Mouse (Mus musculus) hindbrain, embryonic 16.5 days (tissue): ENCODE measurements around the gene Pon3. TPM values are rescaled to one million over a fixed set of nuclear protein-coding genes. Genes with fewer than 3 reads are reported as not detected.
A peak's percentile ranks its signal among the peaks of the same experiment; 100 is the strongest.

ENCODE experiments used
- ATAC-seq: fragments of 200-750 bp; cut with Nextera tagmentation; 2 replicates; pipeline ENCODE4 v1.8.0; 2017; ENCODE audit warnings: moderate TSS enrichment, moderate library complexity
- H3K27ac ChIP-seq: fragments of 300-500 bp; sonication (generic); 2 replicates; pipeline ENCODE4 v1.5.1; 2014; ENCODE audit warnings: low read depth, mild to moderate bottlenecking, control low read depth, low read length, moderate library complexity
- H3K27me3 ChIP-seq: fragments of 300-500 bp; sonication (generic); replicated peaks from 2 replicates; pipeline ENCODE4 v1.6.1; 2014; ENCODE audit warnings: low read length; ENCODE audit not compliant: control insufficient read depth, insufficient read depth
- H3K36me3 ChIP-seq: fragments of 300-500 bp; sonication (generic); 2 replicates; pipeline ENCODE4 v1.6.1; 2014; ENCODE audit warnings: mild to moderate bottlenecking, low read length, moderate library complexity, mixed read lengths; ENCODE audit not compliant: control insufficient read depth, insufficient read depth
- H3K4me1 ChIP-seq: fragments of 300-500 bp; sonication (generic); 2 replicates; pipeline ENCODE4 v1.6.1; 2014; ENCODE audit warnings: low read depth, low read length; ENCODE audit not compliant: control insufficient read depth, insufficient read depth
- H3K4me2 ChIP-seq: fragments of 300-500 bp; sonication (generic); 2 replicates; pipeline ENCODE4 v1.6.1; 2014; ENCODE audit warnings: mild to moderate bottlenecking, low read length, control low read depth, moderate library complexity
- H3K4me3 ChIP-seq: fragments of 300-500 bp; sonication (generic); 2 replicates; pipeline ENCODE4 v1.5.1; 2014; ENCODE audit warnings: mild to moderate bottlenecking, low read length, control low read depth, moderate library complexity
- H3K9ac ChIP-seq: fragments of 300-500 bp; sonication (generic); 2 replicates; pipeline ENCODE4 v1.6.1; 2014; ENCODE audit warnings: low read depth, mild to moderate bottlenecking, control low read depth, low read length, moderate library complexity
- H3K9me3 ChIP-seq: fragments of 300-500 bp; sonication (generic); 2 replicates; pipeline ENCODE4 v1.6.1; 2014; ENCODE audit warnings: mild to moderate bottlenecking, low read length, moderate library complexity; ENCODE audit not compliant: control insufficient read depth
- WGBS: fragments of 180-500 bp; shearing (Covaris S2); extraction: QIAGEN DNeasy Blood & Tissue Kit; methylation state at CpG from one replicate; pipeline ENCODE4 v1.1.7; 2014; 5-methylcytosine and 5-hydroxymethylcytosine counted together
- polyA plus RNA-seq: library from polyadenylated mRNA; unstranded; fragments of >200 nt; fragmentation: Nextera tagmentation; extraction: Ambion mirVana; gene quantifications from 2 replicates; pipeline ENCODE4 v1.2.1, GENCODE M21; 2015

The Pon3 gene
- polyA plus RNA-seq, 1 experiment from 2014 or later = 5.6 TPM

- H3K9me3 ChIP-seq = peaks cover 4% of the 10 kb centered on the region; the same call in 1 of the 2 replicates
- no peak within 1 kb of the TSS for H3K4me3 ChIP-seq
- no peak for ATAC-seq
- 57% methylated on average over 5 of the region's 5 CpGs for whole genome bisulfite sequencing
- H3K4me2 ChIP-seq = no peak within 1 kb of the TSS
- no peak within 1 kb of the TSS for H3K9ac ChIP-seq
- H3K4me1 ChIP-seq = no peaks in the 10 kb centered on the region
- no peaks in the 10 kb centered on the region for H3K36me3 ChIP-seq
- H3K27ac ChIP-seq = no peak within 1 kb of the TSS
- H3K27me3 ChIP-seq = no peaks in the 10 kb centered on the region
Observed at GRCm38 (mm10) chr6:5193693-5194092, 62.4 kb downstream of the Pon3 start, which contains the start of gene Pon1. TSS of gene Pon1 (minus strand) at chr6:5193946.

DNA sequence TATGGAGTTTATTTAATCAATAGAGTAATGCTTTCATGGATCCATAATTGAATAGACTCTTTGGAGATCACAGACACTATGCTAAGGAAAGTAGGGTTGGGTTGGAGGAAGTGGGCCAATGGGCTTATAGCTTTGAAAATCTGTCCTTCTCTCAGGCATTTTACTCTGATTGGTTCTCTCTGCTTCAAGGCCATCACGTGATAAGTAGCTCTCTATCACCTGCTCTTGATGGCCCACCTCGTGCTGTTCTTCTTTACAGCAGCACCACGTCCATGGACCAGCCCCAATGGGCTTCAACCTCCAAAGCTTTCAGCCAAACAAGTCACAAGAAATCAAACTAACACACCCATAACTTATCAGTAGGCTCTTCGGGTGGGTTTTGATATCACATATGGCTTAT is 65.3 kb downstream of the Pon3 start:
- Histone ChIP-seq H3K4me1 (no peaks in the 10 kb centered on the region), H3K27ac (no peak overlapping the region), H3K9me3 (no peaks in the 10 kb centered on the region), H3K27me3 (no peaks in the 10 kb centered on the region), H3K36me3 (no peaks in the 10 kb centered on the region), H3K4me2 (no peak overlapping the region), H3K9ac (no peak overlapping the region), H3K4me3 (no peak overlapping the region)
- ATAC-seq = no peak
- WGBS = 88% methylated on average over 4 of the region's 4 CpGs

DNA sequence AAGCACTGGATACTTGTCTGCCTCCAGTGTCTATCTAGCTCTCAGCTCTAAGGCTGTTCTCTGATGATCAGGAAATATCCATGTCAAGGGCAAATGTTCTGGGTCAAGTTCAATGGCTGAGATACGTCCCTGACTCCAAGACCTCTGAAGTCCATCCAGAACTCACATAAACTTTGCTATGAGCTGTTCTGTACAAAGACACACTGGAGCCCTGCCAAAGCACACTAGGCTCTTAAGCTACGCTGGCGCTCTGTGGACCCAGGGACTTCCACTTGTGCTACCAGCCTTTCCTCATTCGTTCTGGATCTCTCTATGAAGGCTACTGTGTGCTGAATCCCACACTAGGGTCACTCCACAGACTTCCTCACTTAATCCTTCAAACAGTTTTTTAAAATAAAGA is 66.6 kb downstream of the Pon3 start:
- H3K9ac ChIP-seq = no peak overlapping the region
- WGBS = 80% methylated on average over 4 of the region's 4 CpGs
- no peak overlapping the region for H3K27ac ChIP-seq
- no peaks in the 10 kb centered on the region for H3K4me1 ChIP-seq
- no peak for ATAC-seq
- H3K27me3 ChIP-seq = no peaks in the 10 kb centered on the region
- no peak overlapping the region for H3K4me3 ChIP-seq
- no peaks in the 10 kb centered on the region for H3K9me3 ChIP-seq
- H3K36me3 ChIP-seq = no peaks in the 10 kb centered on the region
- H3K4me2 ChIP-seq = no peak overlapping the region

GRCm38 (mm10) chr6:5188938-5189337 is 67.1 kb downstream of the Pon3 start:
- ATAC-seq = no peak
- Histone ChIP-seq H3K4me3 (no peak overlapping the region), H3K9me3 (no peaks in the 10 kb centered on the region), H3K27ac (no peak overlapping the region), H3K36me3 (no peaks in the 10 kb centered on the region), H3K4me2 (no peak overlapping the region), H3K4me1 (no peaks in the 10 kb centered on the region), H3K27me3 (no peaks in the 10 kb centered on the region), H3K9ac (no peak overlapping the region)
- WGBS = 81% methylated on average over 6 of the region's 6 CpGs

DNA sequence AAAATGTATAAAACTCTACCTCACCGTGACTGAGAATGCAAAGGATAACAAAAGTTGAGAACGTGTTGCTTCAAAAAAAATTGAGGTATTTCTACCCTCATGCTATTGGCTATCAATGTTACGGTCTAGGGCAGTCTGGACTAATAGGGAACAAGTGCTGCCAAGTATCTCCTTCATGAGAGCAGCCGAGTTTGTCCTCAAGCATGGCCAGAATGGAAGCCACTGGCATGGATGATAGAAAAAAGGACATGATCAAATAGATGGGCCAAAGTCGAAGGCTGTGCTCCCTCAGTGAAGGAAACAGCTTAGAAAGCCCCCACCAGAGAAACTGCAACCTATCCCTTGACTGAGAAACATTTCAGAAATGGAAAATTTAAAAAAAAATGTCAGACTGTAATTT is 68.0 kb downstream of the Pon3 start:
- WGBS = 86% methylated on average over 5 of the region's 5 CpGs
- no peak for ATAC-seq
- no peaks in the 10 kb centered on the region for H3K27me3 ChIP-seq

DNA sequence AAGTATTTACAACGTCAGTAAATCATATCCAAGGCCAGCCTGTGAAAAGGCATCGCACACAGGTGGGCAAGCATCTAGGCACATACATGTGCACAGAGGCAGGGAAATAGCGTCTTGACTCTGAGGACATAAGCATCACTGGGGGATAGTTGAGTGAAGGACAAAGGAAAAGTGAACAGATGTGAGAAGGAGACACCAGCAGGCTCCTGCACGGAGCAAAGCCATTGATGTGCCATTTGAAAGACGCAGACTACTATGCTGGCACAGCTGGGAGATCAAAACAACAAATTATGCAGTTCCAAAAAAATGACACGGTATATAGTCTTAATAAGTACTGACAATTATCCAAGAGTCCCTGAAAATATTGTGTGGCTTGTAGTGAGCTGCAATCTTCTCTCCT is 68.5 kb downstream of the Pon3 start:
- Histone ChIP-seq H3K9ac (no peak overlapping the region), H3K4me1 (no peaks in the 10 kb centered on the region), H3K27me3 (no peaks in the 10 kb centered on the region), H3K36me3 (no peaks in the 10 kb centered on the region), H3K4me3 (no peak overlapping the region), H3K9me3 (no peaks in the 10 kb centered on the region), H3K4me2 (no peak overlapping the region), H3K27ac (no peak overlapping the region)
- ATAC-seq = peak; percentile 54
- WGBS = 78% methylated on average over 6 of the region's 6 CpGs

More for the DNA sequence above, 68.0 kb downstream of the Pon3 start:
- Histone ChIP-seq H3K4me2 (no peak overlapping the region), H3K4me1 (no peaks in the 10 kb centered on the region), H3K36me3 (no peaks in the 10 kb centered on the region), H3K9ac (no peak overlapping the region), H3K9me3 (no peaks in the 10 kb centered on the region), H3K27ac (no peak overlapping the region), H3K4me3 (no peak overlapping the region)

- Histone ChIP-seq H3K36me3 (no peaks in the 10 kb centered on the region), H3K27me3 (no peaks in the 10 kb centered on the region), H3K9me3 (no peaks in the 10 kb centered on the region), H3K4me3 (no peak overlapping the region), H3K4me2 (no peak overlapping the region), H3K4me1 (no peaks in the 10 kb centered on the region), H3K27ac (no peak overlapping the region), H3K9ac (no peak overlapping the region)
- ATAC-seq = no peak
- WGBS = 76% methylated on average over 7 of the region's 7 CpGs
Observed at GRCm38 (mm10) chr6:5186229-5186950, 69.7 kb downstream of the Pon3 start.

GRCm38 (mm10) chr6:5180645-5181044 is 75.4 kb downstream of the Pon3 start:
- H3K27ac ChIP-seq = no peak overlapping the region
- WGBS = 78% methylated on average over 5 of the region's 5 CpGs
- H3K27me3 ChIP-seq = no peaks in the 10 kb centered on the region
- no peak overlapping the region for H3K9ac ChIP-seq
- ATAC-seq = no peak
- H3K4me3 ChIP-seq = no peak overlapping the region
- no peak overlapping the region for H3K4me2 ChIP-seq
- H3K4me1 ChIP-seq = peaks cover 3% of the 10 kb centered on the region
- no peaks in the 10 kb centered on the region for H3K9me3 ChIP-seq
- H3K36me3 ChIP-seq = no peaks in the 10 kb centered on the region

DNA sequence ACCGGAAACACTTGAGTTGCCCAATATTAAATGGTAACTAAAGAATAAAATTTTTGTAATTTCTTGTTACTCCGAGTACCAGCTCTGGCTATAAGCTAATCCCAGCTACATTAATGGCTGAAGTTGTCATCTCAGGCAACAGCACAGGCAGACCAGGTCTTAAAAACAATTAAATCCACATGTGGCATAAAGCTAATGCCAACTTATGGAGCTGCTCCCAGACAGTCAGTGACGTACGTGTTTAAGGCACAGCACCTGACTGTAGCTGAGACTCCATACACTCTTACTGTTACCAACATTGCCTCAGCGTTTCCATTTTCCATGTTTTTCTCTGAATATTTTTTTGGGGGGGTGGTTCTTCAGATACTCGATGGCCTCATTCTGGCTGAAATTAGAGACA is 76.9 kb downstream of the Pon3 start:
- Histone ChIP-seq H3K4me3 (no peak overlapping the region), H3K27me3 (no peaks in the 10 kb centered on the region), H3K4me1 (peaks cover 3% of the 10 kb centered on the region), H3K4me2 (no peak overlapping the region), H3K9ac (no peak overlapping the region), H3K27ac (no peak overlapping the region), H3K36me3 (no peaks in the 10 kb centered on the region), H3K9me3 (no peaks in the 10 kb centered on the region)
- no peak for ATAC-seq
- 84% methylated on average over 6 of the region's 6 CpGs for WGBS
